Mouse (Mus musculus): Measurements from ENCODE around the gene Olfr519.

DNA sequence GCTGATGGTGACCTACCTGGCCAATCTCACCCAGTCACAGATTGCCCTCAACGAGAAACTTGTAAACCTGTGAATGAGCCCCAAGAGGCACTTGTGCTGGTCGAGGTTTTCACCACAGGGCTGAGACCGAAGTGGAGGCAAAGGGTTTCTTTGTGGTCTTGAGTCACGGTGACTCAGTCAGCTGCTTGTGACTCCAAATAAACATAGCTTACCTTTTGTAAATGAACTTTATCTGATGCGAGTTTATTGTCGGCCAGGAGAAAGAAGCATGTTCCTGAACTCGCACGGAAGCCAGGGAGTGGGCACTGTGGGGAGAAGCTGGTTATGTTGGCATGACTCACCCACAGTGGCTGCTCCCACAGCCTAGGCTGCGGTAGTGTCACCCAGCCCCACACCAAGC is 47.2 kb upstream of the Olfr519 start:
- TF ChIP-seq POLR2A (IDR thresholded peaks at IDR 0.05; ENCODE audit: insufficient read depth, low read depth, low read length) (no peak), CTCF (IDR thresholded peaks at IDR 0.05; ENCODE audit: insufficient read depth, low read depth, low read length) (no peak)

All from olfactory bulb, adult 2 months (tissue).